Mouse (Mus musculus): Measurements from ENCODE around the gene Fsd2. TPM values are rescaled to one million over a fixed set of nuclear protein-coding genes. Genes with fewer than 3 reads are reported as not detected.

The Fsd2 gene
- polyA plus RNA-seq, 1 experiment from 2014 or later: 0.15 TPM

GRCm38 (mm10) chr7:81560101-81561049 is 6.4 kb downstream of the Fsd2 start:
- no peak overlapping the region for H3K4me2 ChIP-seq (ENCODE audit: low read depth, low read length, severe bottlenecking)
- DNase-seq (ENCODE audit: low spot score): no peak
- no peak overlapping the region for H3K9ac ChIP-seq (ENCODE audit: low read length)
- 76% methylated on average over 8 of the region's 8 CpGs for WGBS
- no peaks in the 10 kb centered on the region for H3K4me1 ChIP-seq (replicated peaks; ENCODE audit: control insufficient read depth, insufficient read depth, low read length)
- no peak for ATAC-seq (replicated peaks; ENCODE audit: low FRiP score)
- H3K9me3 ChIP-seq (ENCODE audit: control insufficient read depth, low read length): no peaks in the 10 kb centered on the region
- no peaks in the 10 kb centered on the region for H3K36me3 ChIP-seq (ENCODE audit: control insufficient read depth, insufficient read depth, low read length)
- no peak overlapping the region for H3K4me3 ChIP-seq (ENCODE audit: low read depth, low read length)
- no peak overlapping the region for H3K27ac ChIP-seq (ENCODE audit: low read depth, low read length)
- H3K27me3 ChIP-seq (ENCODE audit: control insufficient read depth, insufficient read depth, low read length): no peaks in the 10 kb centered on the region

GRCm38 (mm10) chr7:81559231-81559980 is 7.3 kb downstream of the Fsd2 start:
- DNase-seq (ENCODE audit: low spot score) (no peak), ATAC-seq (replicated peaks; ENCODE audit: low FRiP score) (no peak)
- 86% methylated on average over 14 of the region's 14 CpGs for WGBS
- no peaks in the 10 kb centered on the region for H3K27me3 ChIP-seq (ENCODE audit: control insufficient read depth, insufficient read depth, low read length)
- H3K36me3 ChIP-seq (ENCODE audit: control insufficient read depth, insufficient read depth, low read length): no peaks in the 10 kb centered on the region
- no peaks in the 10 kb centered on the region for H3K9me3 ChIP-seq (ENCODE audit: control insufficient read depth, low read length)
- H3K4me2 ChIP-seq (ENCODE audit: low read depth, low read length, severe bottlenecking): no peak overlapping the region
- H3K9ac ChIP-seq (ENCODE audit: low read length): no peak overlapping the region
- no peak overlapping the region for H3K27ac ChIP-seq (ENCODE audit: low read depth, low read length)
- H3K4me3 ChIP-seq (ENCODE audit: low read depth, low read length): no peak overlapping the region
- H3K4me1 ChIP-seq (replicated peaks; ENCODE audit: control insufficient read depth, insufficient read depth, low read length): no peaks in the 10 kb centered on the region

DNA sequence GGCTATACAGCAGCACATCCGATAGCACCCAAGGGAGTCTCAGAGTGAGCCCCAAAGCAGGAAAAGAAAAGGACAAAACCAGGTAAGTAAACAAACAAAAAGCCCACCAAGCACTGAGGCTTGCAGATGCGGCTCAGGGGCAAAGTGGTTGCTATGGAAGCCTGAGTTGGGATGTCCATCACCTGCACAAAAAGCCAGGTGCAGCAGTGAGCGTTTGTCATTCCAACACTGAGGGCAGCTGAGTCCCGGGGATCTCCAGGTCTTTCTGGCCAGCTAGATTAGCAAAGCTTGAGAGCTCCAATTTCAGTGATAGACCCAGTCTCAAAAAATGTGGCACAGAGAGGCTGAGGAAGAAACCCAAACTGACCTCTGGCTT is 8.8 kb downstream of the Fsd2 start:
- DNase-seq (ENCODE audit: low spot score): no peak

DNA sequence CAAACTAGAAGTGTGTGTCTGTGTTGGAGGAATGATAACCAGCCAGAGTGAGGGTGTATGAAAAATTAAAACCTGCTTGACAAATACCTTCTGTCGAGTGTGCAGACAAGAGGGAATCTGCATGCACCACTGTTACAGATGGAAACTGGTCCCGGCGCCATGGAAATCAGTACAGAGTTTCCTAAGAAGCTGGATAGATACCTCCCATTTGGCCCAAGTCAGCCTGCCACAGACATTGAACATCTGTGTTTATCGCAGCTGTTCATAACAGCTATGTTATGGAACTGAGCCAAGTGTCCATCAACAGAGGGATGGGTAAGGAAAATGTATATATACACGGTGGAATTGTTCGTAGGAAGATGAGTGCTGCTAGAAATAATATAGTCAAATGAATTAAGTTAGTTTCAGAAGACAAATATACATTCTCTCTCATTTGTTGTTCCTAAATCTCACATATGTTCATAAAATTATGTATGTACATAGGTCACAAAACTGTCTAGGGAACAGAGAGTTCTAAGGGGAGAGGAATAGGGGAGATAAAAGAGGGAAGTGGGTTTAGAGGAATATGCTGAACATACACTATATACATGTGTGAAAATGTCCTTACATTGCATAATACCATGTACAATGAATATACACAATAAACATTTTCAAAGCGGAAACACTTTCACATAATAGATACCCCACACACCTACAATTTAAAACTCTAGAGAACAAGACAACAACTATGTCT is 9.3 kb downstream of the Fsd2 start:
- Histone ChIP-seq H3K27ac (ENCODE audit: low read depth, low read length) (no peak overlapping the region), H3K36me3 (ENCODE audit: control insufficient read depth, insufficient read depth, low read length) (no peaks in the 10 kb centered on the region), H3K4me2 (ENCODE audit: low read depth, low read length, severe bottlenecking) (no peak overlapping the region), H3K27me3 (ENCODE audit: control insufficient read depth, insufficient read depth, low read length) (no peaks in the 10 kb centered on the region), H3K9ac (ENCODE audit: low read length) (no peak overlapping the region), H3K4me3 (ENCODE audit: low read depth, low read length) (no peak overlapping the region), H3K4me1 (replicated peaks; ENCODE audit: control insufficient read depth, insufficient read depth, low read length) (no peaks in the 10 kb centered on the region), H3K9me3 (ENCODE audit: control insufficient read depth, low read length) (no peaks in the 10 kb centered on the region)
- DNase-seq (ENCODE audit: low spot score): no peak
- WGBS: 91% methylated on average over 7 of the region's 7 CpGs
- ATAC-seq (replicated peaks; ENCODE audit: low FRiP score): no peak

More for the DNA sequence above, 8.8 kb downstream of the Fsd2 start:
- Histone ChIP-seq H3K9ac (ENCODE audit: low read length) (no peak overlapping the region), H3K4me1 (replicated peaks; ENCODE audit: control insufficient read depth, insufficient read depth, low read length) (no peaks in the 10 kb centered on the region), H3K4me2 (ENCODE audit: low read depth, low read length, severe bottlenecking) (no peak overlapping the region), H3K4me3 (ENCODE audit: low read depth, low read length) (no peak overlapping the region), H3K27me3 (ENCODE audit: control insufficient read depth, insufficient read depth, low read length) (no peaks in the 10 kb centered on the region), H3K27ac (ENCODE audit: low read depth, low read length) (no peak overlapping the region), H3K36me3 (ENCODE audit: control insufficient read depth, insufficient read depth, low read length) (no peaks in the 10 kb centered on the region), H3K9me3 (ENCODE audit: control insufficient read depth, low read length) (no peaks in the 10 kb centered on the region)
- 70% methylated on average over 4 of the region's 4 CpGs for WGBS
- no peak for ATAC-seq (replicated peaks; ENCODE audit: low FRiP score)

GRCm38 (mm10) chr7:81556839-81557238 is 9.9 kb downstream of the Fsd2 start:
- no peaks in the 10 kb centered on the region for H3K27me3 ChIP-seq (ENCODE audit: control insufficient read depth, insufficient read depth, low read length)
- no peak overlapping the region for H3K4me2 ChIP-seq (ENCODE audit: low read depth, low read length, severe bottlenecking)
- no peak overlapping the region for H3K4me3 ChIP-seq (ENCODE audit: low read depth, low read length)
- DNase-seq (ENCODE audit: low spot score) (no peak), ATAC-seq (replicated peaks; ENCODE audit: low FRiP score) (no peak)
- H3K9me3 ChIP-seq (ENCODE audit: control insufficient read depth, low read length): no peaks in the 10 kb centered on the region
- no peaks in the 10 kb centered on the region for H3K36me3 ChIP-seq (ENCODE audit: control insufficient read depth, insufficient read depth, low read length)
- no peak overlapping the region for H3K9ac ChIP-seq (ENCODE audit: low read length)
- H3K27ac ChIP-seq (ENCODE audit: low read depth, low read length): no peak overlapping the region
- no peaks in the 10 kb centered on the region for H3K4me1 ChIP-seq (replicated peaks; ENCODE audit: control insufficient read depth, insufficient read depth, low read length)
- 86% methylated on average over 4 of the region's 4 CpGs for WGBS

DNA sequence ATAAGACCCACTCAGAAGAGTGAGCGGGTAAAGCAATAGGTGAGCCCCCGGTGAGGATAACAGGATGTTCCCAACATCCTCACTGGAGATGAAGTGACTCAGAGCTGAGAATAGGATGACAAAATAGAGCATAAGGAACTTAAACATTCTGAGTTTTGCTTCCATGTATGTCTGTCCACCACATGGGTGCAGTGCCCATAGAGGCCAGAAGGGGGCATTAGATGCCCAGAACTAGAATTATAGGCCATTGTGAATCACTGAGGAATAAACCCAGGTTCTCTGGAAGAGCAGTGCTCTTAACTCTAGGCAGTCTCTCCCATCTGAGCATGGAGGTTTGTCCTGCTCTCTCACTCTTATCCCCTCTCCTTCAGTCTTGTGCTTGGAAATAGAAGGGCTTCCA is 12.4 kb downstream of the Fsd2 start:
- Histone ChIP-seq H3K4me2 (ENCODE audit: low read depth, low read length, severe bottlenecking) (no peak overlapping the region), H3K9ac (ENCODE audit: low read length) (no peak overlapping the region), H3K27ac (ENCODE audit: low read depth, low read length) (no peak overlapping the region), H3K27me3 (ENCODE audit: control insufficient read depth, insufficient read depth, low read length) (no peaks in the 10 kb centered on the region), H3K4me1 (replicated peaks; ENCODE audit: control insufficient read depth, insufficient read depth, low read length) (no peaks in the 10 kb centered on the region), H3K4me3 (ENCODE audit: low read depth, low read length) (no peak overlapping the region), H3K9me3 (ENCODE audit: control insufficient read depth, low read length) (no peaks in the 10 kb centered on the region), H3K36me3 (ENCODE audit: control insufficient read depth, insufficient read depth, low read length) (no peaks in the 10 kb centered on the region)
- ATAC-seq (replicated peaks; ENCODE audit: low FRiP score) (no peak), DNase-seq (ENCODE audit: low spot score) (no peak)
- WGBS: 91% methylated on average over 2 of the region's 2 CpGs

- Histone ChIP-seq H3K4me2 (ENCODE audit: low read depth, low read length, severe bottlenecking) (no peak overlapping the region), H3K9me3 (ENCODE audit: control insufficient read depth, low read length) (no peaks in the 10 kb centered on the region), H3K4me1 (replicated peaks; ENCODE audit: control insufficient read depth, insufficient read depth, low read length) (no peaks in the 10 kb centered on the region), H3K27ac (ENCODE audit: low read depth, low read length) (no peak overlapping the region), H3K27me3 (ENCODE audit: control insufficient read depth, insufficient read depth, low read length) (no peaks in the 10 kb centered on the region), H3K4me3 (ENCODE audit: low read depth, low read length) (no peak overlapping the region), H3K9ac (ENCODE audit: low read length) (no peak overlapping the region), H3K36me3 (ENCODE audit: control insufficient read depth, insufficient read depth, low read length) (no peaks in the 10 kb centered on the region)
- WGBS: 63% methylated on average over 4 of the region's 4 CpGs
- ATAC-seq (replicated peaks; ENCODE audit: low FRiP score) (no peak), DNase-seq (ENCODE audit: low spot score) (no peak)
These were observed 13.2 kb downstream of the Fsd2 start for GRCm38 (mm10) chr7:81553589-81553988.

- Histone ChIP-seq H3K27me3 (ENCODE audit: control insufficient read depth, insufficient read depth, low read length) (no peaks in the 10 kb centered on the region), H3K9ac (ENCODE audit: low read length) (no peak overlapping the region), H3K4me3 (ENCODE audit: low read depth, low read length) (no peak overlapping the region), H3K4me2 (ENCODE audit: low read depth, low read length, severe bottlenecking) (no peak overlapping the region), H3K9me3 (ENCODE audit: control insufficient read depth, low read length) (no peaks in the 10 kb centered on the region), H3K36me3 (ENCODE audit: control insufficient read depth, insufficient read depth, low read length) (no peaks in the 10 kb centered on the region), H3K4me1 (replicated peaks; ENCODE audit: control insufficient read depth, insufficient read depth, low read length) (no peaks in the 10 kb centered on the region), H3K27ac (ENCODE audit: low read depth, low read length) (no peak overlapping the region)
- DNase-seq (ENCODE audit: low spot score) (no peak), ATAC-seq (replicated peaks; ENCODE audit: low FRiP score) (no peak)
- 81% methylated on average over 11 of the region's 11 CpGs for WGBS
These were observed 17.9 kb downstream of the Fsd2 start for GRCm38 (mm10) chr7:81548864-81549263.

Measured in forebrain, embryonic 11.5 days (tissue).